Mouse (Mus musculus) retina, embryonic 14.5 days (tissue): ENCODE measurements around the gene Mfsd11.

Source experiments
- DNase-seq: peaks from one replicate; pipeline ENCODE4 v3.0.0-alpha.2; 2015; ENCODE audit warnings: low spot score

The Mfsd11 gene

GRCm38 (mm10) chr11:116852291-116852890, at the start of gene Mfsd11:
Mfsd11 (plus strand) TSS chr11:116852440.
- DNase-seq, result peak; percentile 69

DNA sequence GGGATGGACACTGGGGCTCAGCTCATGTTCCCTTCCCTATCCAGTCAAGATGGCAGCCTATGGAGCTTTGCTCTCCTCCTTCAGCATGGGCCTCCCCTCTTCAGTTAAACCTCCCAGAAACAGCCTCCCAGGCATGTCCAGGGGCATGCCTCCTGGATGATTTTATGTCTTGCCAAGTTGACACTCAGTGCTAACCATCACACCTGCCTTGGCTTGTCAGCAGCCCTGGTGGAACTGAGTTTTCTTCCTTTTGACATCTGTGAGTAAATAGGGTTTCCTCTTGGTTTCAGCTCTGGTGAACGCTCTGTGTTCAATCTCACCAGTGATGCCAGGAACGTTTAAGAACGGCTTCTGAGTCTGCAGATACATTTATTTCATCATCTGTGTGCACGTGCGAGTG, 49.5 kb upstream of the Mfsd11 start:
- no peak for DNase-seq

DNA sequence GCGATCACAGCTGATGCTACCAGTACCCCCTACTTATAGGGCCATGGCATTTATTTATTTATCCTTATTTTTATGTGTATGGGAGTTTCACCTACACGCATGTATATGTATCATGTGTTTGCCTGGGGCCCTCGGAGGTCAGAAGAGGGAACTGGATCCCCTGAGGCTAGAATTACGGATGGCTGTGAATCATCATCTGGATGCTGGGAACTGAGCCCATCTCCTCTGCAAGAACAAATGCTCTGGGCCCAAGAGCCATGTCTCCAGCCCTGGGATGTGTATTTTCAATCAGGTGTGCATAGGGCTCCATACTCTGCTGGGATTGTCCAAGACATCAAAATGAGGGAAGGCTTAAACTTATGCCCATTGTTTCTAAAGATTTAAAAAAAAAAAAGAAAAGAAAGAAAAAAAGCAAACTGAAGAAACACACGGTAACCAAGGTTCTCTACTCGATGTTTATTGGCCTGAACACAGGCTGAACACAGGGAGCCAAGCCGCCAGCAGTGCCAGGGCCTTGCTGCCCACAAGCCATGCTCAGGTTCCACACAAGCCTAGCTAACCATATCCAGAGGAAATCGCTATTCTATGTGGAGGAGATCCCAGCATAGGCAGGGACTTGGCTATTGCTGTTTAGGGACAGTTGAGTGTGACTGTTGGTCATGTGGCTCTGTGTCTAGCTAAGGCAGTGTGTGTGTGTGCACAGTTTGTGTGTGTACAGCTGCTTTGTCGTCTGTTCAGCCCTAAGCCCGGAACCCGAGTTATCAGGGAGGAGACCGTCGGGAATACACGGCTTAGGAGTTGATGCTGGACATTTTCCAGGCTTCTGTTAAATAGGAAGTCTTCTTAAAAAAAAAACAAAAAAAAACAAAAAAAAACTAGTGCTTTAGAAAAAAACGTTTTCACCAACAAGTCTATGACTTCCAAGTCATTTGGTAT, 45.8 kb upstream of the Mfsd11 start:
- DNase-seq, result no peak

GRCm38 (mm10) chr11:116807116-116807515, 45.1 kb upstream of the Mfsd11 start:
- DNase-seq, result no peak

GRCm38 (mm10) chr11:116807526-116807925, 44.7 kb upstream of the Mfsd11 start:
- DNase-seq, result no peak

- DNase-seq, result peak; percentile 94
Measured at GRCm38 (mm10) chr11:116807938-116808606, 44.2 kb upstream of the Mfsd11 start.

DNA sequence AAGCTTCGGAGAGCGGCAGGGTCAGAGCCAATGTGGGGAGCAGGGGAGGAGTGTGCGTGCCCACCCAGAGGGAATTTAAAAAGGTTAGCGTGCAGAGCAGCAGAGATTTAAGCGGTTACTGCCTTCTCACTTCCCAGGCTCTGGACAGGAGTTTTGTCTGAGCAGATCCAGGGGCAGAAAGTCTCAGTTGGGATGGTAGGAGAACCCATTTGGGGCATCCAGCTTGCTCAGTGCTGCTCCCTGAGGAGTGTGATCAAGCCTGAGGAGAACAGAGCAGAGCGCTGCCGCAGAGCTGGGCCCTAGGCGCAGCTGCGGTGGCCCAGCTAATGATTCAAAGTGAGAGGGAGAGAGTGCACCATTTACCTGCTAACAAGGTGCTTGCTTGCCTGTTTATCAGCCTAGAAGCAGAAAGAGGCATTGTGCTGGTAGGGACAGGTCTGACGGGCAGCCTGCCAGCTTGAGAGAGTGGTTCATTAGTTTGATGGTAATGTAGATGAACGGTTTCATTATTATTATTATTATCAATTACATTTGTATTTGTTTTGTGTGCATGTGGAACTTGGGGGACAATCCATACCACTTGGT, 43.3 kb upstream of the Mfsd11 start:
- no peak for DNase-seq

- DNase-seq, result no peak
Measured at GRCm38 (mm10) chr11:116809520-116809919, 42.7 kb upstream of the Mfsd11 start.

GRCm38 (mm10) chr11:116810528-116810927, 41.7 kb upstream of the Mfsd11 start:
- peak; percentile 51 for DNase-seq

- peak; percentile 97 for DNase-seq
Measured at GRCm38 (mm10) chr11:116810983-116811901, 41.0 kb upstream of the Mfsd11 start.

DNA sequence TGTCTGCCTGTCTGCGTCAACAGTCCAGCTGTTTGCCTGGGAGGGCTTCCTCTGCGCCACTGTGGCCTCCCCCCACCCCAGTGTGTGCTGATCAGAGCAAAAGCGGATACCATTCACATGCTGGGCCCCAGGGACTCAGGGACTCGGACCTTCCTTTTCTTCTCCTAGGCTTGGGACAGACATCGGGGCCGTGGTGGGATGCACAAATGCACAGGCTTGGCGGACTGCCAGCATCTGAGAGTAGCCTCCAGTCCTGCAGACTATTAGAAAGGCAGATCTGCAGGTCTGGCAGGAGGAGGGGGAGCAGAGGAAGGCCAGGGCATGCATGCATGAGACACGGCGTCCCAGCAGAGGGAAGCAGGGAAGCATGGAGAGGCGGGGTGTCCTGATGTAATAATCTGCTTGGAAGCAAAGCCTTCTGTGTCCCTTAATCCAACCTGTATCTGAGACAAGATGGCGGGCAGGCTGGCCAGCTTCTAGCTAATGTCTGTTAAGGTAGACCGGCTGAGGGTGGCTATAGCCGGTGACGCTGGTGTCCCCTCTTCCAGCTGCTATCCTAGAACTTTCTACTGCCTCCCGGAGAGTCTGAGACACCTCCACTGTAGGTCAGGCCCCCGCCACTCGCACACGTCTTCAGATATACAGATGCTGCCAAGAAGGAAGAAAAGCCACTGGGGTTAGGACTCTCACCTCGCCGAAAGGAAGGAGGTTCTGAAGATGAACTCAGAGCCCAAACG, 39.3 kb upstream of the Mfsd11 start:
- DNase-seq, result peak; percentile 77

DNA sequence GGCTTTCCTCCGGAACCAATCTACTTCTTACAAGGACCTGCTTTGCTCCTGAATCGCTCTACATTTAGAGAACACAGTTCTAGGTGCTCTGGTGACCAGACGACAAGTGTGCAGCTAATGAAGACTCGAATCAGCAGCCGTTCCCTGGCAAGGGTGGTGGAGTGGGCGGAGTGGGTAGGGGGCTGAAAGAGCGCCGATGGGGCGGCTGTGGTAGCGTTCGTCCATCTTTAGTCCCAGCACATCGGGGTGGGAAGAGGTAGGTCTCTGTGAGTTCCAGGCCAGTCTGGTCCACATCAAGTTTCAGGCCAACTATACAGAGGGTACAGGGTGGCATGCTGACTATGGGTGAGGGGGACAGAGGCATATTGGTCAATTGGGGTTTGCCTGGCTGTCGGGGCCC, 38.6 kb upstream of the Mfsd11 start:
- no peak for DNase-seq

GRCm38 (mm10) chr11:116814076-116814883, 38.0 kb upstream of the Mfsd11 start:
- DNase-seq, result peak; percentile 88

DNA sequence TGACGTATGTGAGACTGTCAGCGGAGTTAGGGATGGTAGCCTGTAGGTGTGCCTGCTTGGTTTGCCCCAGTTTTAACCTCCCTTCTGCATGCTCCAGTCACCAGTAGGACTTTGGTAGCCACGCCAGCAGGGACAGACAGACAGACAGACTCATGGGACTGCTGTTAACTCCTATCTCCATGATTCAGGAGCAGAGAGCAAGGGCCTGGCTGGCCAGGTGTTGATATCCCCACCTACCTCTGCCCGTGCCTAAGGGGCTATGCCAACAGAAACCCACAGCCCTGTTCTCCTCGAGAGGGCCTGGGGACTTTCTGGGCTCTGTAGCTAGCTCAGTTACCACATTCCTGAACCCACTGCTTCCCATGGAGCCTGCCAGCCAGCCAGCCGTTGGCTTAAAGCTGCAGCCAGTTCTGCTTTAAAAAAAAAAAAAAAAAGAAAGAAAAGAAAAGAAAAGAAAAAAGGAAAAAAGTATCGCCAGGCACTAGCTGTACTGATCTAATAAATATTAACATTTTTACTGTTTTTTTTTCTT, 37.3 kb upstream of the Mfsd11 start:
- DNase-seq, result no peak

DNA sequence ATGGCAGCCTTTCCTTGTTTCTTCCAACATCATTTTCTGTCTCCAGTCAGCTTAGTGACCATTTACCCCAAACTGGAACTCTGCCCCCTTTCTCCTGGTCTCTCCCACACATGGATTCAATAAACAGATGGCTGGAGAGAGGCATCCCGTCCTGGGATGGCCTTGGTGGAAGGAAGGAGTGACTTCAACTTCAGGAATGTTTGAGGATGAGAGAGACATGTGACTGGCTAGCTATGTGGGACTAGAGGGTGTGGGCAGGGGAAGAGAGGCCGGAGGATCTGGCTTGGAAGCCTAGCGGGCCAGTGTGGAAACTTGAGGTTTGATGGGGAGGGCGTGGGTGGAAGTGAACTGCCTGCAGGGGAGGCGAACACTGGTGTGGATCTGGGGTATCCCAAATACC, 35.5 kb upstream of the Mfsd11 start:
- no peak for DNase-seq

DNA sequence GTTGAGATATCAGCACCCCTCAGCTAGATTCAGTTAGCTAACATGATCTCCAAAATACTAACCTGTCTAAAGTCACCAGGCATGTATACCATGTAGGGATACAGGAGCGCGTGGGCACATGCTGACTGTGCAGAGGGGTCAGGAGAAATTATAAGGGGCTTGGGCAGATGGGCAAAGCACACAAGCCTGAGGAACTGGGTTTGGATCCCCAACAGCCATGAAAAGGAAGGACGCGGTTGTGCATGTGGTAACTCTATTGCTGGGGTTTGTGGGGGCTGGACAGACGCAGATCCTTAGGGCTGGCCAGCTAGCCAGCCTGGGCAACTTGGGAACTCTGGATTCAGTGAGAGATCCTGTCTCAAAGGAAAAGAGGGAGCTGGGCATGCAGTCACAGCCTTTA, 34.7 kb upstream of the Mfsd11 start:
- DNase-seq, result no peak

- DNase-seq, result no peak
Measured at GRCm38 (mm10) chr11:116818722-116819121, 33.5 kb upstream of the Mfsd11 start.

DNA sequence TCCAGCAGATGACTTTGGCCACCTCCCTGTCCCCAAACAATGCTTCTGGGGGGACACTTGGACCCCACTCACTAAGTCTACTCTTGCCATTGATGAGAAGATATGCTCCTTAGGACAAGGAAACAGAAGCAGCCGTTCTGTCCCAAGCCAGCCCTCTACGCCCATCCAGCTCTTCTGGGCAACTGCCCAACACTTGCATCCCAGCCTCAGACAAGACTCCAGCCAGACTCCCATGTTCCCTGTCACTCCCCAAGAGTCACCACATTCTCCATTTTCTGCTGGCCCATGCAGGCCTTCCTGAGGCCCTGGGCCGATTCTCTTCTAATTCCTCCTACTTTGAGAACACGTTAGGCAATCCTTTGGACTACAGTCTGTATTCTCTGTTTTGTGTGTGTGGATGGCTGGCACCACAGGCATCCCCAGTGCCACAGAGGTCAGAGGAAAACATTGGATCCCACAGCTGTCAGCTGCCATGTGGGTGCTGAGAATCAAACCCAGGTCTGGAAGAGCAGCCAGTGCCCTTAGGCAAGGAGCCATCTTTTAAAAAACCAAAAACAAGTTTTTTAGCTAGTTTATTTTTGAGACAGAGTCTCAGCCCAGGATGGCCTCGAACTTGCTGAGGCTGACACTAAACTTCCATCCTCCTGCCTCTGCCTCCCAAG, 32.2 kb upstream of the Mfsd11 start:
- DNase-seq, result no peak
